Mouse (Mus musculus) right cerebral cortex, postnatal 14 days (tissue): ENCODE data around the gene Eif4e2.

Source experiments
- DNase-seq: peaks from one replicate; pipeline ENCODE4 v3.0.0; 2022

The Eif4e2 gene

DNA sequence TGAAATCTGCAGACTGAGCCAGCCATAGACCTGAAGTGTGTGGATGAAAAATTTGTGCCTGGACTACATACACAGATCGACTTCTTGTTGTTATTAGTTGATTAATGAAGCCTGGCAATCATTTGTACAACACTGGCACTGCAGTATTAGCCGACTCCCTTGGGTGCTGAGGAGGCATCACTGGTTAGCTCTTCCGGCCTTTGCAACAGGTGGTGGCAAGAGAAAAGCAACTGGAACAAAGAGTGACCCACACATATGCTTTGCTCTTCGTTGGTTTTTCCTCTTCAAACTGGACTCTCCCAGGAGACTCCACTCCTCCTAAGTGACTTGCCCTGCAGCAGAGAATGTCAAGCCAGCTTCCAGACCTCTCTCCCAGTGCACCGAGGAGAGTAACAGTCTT lies 9.9 kb upstream of the Eif4e2 start:
- DNase-seq, result no peak

DNA sequence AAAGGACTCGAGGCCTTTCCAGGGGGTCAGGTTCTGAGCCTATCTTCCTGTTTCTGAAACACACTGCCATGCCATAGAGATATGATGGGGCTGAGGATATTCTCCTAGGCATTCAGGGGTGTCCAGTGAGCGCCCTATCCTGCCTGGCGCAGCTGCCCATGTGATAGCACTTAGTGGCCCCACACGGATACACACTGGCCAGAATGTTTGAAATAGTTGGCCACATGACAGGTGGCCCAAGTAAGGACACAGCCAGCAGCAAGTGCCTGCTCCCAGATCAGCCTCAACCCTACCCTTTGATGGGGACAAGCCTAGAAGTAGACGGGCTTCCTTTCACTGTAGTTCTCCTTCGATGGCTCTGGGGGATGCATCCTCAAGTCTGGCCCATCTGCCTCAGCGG lies 9.2 kb upstream of the Eif4e2 start, which contains the start of gene Chrng:
Gene Chrng (plus strand): TSS at position 193 of the 400 bp plus-strand sequence.
- DNase-seq, result no peak

DNA sequence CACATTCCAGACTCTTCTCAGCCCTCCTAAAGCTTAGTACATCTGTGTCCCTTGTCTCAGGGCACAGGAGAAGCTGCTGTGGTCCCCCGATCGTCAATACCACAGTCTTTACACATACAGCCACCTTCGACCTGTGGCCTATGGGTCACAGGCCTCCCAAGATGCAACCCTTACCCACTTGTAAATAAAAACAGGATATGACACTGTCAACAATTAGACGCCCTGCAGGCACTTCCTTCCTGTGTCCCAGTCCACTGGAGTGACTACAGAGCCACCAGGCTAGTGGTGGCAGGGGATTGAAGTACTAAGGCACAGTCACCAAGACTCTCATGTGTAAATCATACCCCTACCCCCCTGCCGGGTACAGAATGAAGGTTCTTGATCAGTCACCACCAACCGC lies 8.7 kb upstream of the Eif4e2 start:
- DNase-seq, result no peak

DNA sequence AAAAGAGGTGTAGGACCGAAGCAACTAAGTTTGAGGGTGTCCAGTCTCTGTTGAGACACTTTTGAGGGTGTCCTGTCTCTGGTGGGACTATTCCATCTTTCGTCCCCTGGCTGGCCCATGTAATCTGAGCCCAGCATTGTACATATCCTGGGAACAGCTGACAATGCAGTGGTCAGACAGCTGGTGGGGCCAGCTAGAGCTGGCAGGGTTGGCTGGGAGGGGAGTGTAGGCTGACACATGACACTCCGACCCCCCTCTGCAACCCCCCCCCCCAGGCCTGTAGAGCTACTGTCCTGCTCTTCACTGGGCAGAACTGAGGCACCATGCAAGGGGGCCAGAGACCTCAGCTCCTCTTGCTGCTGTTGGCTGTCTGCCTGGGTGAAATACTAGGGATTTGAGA lies 8.2 kb upstream of the Eif4e2 start:
- no peak for DNase-seq

DNA sequence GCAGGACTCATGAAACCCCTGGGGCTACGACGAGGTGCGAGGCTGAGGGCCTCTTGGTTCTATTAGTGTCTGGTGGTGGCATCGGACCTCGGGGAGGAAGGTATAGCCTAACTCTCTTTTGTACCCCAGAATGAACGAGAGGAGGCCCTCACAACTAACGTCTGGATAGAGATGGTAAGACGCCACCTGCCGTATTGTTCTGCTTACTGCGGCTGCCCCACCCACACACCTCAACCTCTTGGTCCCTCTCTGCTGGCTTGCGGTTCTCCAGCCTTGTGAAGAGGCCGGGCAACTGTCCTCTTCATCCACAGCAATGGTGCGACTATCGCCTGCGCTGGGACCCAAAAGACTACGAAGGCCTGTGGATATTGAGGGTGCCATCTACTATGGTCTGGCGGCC lies 7.4 kb upstream of the Eif4e2 start:
- no peak for DNase-seq

DNA sequence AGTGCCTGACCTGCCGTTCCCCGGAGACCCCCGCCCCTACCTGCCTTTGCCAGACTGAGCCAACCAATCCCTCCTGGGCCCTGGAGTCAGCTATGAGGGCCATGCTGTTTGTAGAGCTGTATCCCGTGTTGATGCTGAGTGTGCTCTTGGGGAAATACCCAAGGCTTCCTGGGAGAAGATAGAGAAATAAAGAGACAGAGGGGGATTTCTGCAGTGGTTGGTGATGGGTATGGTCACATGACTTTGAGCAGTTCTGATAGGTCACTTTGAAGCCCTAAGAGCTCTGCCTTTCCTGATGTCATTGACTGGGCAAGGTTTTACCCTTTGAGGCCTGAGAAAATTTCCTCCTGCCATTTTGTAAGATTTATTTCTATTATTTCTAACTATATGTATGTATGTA lies 2.3 kb upstream of the Eif4e2 start:
- no peak for DNase-seq

DNA sequence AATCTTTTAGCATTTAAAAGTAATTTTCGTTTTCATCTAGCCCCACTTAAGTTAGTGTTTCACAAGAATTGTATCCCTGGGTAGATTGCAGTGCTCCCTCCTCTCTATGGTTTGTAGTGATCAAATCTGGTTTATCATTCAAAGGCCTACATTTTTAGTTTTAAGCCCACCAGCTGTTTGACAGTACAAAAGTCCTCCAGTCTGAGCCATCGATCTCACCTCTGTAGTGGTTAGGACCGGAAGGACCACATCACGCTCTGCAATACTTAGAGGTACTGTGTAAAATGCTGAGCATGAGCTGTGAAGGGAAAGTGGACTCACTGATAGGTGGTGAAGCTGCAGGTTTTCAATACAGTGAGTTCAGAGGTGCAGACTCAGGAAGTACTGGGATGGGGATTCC lies 1.0 kb downstream of the Eif4e2 start:
- no peak for DNase-seq

DNA sequence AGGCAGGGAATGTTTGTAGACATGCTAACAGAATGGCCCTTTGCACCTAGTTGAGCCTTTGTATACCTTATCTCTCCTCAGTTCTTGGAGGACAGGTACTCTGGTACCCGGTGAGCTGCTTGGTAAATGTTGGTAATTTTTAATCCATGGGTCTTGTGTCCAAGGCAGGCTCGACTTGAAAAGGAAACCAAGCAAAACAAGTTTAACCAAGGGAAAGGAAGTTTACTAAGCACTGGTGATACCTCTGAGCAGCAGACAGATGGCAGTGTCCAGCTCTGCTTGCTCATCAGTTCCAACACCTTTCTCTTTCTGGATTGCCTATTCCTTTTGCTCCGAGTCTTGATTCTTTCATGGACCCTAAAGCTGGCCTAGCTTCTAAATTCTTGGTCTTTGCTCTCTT lies 4.2 kb downstream of the Eif4e2 start:
- no peak for DNase-seq

DNA sequence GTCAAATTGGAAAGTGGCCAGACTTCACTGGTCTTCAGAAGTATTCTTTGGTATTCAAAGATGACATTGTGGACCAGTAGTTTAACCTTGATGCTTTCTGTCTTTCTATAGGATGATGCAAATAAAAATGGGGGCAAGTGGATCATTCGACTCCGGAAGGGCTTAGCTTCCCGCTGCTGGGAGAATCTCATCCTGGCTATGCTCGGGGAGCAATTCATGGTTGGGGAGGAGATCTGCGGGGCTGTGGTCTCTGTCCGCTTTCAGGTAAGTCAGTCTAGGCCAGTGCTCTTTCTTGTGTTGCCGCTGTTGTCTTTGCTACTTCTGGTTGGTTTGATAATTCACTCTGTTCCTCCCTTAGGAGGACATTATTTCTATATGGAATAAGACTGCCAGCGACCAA lies 12.0 kb downstream of the Eif4e2 start:
- no peak for DNase-seq

DNA sequence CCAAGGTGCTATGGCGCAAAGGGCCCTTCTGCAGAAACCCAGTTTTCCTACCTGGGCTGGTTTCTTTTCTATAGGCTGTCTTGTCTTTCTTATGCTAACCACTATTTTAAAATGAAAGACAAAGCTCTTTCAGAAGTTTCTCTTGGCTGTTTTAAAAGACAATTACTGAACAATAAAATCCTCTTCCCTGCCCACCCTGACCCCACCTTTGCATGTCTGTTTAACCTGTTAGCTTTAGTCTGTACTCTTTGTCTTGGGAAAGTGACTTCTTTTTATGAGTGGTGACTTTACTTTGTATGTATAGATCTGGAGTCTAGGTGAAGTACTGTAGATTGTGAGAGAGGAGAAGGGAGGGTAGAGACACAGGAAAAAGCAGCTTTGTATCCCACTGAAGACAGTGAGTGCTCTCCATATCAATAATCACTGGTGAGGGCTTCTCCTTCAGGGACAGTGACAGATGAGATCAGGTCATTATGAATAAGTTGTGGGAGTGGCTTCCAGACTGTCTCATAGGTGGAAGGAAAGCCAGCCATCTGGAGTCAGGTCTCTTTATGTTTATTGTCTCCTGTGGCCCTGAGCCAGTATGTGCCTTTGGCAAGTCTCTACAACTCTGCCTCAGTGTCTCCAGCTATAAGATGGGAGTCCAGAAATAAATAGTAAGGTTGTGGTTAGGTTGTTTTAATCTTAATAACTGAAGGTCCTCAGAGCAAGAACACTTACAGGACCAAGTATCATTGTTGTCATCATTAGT lies 12.9 kb downstream of the Eif4e2 start:
- no peak for DNase-seq

DNA sequence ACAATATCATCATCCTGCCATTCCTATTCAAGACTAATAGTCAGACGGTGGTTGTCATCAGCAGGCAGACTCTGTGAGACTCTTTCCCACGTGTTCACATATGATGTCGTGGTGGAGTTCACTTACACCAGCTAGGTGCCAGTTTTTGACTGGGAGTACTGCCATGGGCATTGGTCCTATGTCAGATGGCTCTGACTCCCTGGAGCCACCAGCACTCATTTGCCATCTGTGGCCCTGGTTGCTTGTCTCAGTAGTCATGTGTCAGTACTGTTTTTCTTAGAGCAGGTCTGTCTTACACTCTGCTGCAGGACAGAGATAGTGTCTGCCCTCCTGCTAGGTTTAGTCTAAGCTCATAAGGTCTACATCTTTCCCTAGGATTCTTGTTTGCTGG lies 13.4 kb downstream of the Eif4e2 start:
- DNase-seq, result no peak

DNA sequence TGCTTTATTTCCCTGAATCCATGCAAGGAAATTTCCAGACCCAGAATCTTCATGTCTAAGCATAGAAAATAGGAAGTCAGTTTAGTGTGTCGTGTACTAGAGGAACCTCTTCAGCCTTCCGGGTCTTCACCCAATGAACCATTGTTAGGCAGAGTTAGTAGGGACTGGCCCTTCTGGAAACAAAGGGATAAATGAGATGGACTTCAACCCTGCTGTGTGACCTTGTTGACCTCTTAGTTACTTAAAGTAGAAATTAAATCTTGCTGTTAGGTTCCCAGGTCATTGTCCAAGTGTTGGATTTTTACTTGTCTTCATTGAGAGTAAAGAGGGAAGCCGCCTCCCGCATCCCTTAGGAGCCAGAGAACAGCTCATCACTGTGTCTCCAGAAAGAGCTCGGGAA lies 16.9 kb downstream of the Eif4e2 start:
- no peak for DNase-seq

DNA sequence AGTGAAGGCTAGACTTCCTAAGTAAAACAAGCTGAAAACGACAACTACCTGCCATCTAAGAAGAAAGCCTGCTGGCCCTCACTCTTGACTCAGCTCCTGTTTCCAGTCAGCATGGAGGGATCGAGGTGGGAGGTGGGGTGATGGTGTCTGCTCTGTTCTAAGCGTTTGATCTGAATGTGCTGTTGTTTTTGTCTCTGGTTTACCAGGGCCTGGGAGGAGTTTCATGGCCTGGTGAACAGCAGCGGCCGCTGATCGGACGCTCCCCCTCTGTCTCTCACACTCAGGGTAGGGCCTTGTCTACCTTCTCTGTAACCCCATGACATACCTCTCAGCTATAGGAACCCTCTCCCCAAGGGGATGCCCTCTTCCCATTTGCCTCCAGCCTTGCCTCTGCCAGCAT lies 18.5 kb downstream of the Eif4e2 start:
- DNase-seq, result no peak

DNA sequence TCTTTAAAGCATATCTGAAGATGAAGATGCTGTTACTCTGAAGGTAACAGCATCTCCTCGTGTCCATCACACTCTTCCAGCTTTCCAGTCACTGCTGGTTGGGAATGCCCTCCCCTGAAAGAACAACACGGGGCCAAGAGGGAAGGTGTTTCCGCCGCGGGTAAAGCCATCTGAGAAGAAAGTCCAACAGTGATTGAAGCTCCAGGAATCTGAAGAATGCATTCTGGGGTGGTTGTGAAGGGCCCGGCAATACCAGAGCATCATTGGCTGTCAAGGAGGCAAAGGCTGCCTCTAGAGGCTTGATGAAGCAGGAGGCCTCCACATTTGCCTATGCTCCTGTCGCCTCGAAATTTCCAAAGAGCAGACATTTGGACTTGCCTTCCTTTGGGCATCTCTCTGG lies 25.3 kb downstream of the Eif4e2 start:
- DNase-seq, result no peak

DNA sequence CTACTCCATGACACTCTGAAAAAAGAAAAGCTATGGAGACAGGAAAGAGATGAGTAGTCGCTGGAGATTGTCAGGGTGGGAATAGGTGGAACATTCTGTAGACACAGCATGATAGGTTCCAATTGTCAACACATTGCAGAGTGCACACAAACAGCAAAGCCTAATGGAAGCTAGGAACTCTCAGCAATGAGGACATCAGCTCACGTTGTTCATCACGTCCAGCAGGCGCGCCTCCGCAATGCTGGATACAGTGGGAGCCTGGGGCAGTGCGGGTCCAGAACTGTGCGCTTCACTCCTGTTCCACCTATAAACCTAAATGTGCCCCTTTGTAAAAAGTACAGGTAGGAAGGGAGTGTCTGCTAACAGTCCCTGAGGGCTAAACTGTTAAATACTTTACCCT lies 29.3 kb downstream of the Eif4e2 start:
- DNase-seq, result no peak

DNA sequence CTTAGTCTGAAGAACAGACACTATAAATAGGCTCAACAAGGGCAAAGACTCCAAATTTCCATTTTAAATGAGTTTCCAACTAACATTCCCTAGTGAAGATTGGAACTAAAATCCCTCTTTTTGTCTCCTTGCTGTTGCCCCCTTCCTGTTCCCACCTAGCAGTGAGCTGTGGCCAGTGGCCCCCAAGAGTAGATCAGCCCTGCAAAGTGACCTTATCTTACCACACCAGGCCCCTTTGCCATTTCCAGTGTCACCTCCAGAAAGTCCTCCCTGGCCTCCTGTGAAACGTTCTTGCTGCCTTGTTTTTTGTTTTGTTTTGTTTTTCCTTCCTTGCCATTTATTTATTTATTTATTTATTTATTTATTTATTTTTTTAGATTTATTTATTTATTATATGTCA lies 31.7 kb downstream of the Eif4e2 start:
- DNase-seq, result no peak

DNA sequence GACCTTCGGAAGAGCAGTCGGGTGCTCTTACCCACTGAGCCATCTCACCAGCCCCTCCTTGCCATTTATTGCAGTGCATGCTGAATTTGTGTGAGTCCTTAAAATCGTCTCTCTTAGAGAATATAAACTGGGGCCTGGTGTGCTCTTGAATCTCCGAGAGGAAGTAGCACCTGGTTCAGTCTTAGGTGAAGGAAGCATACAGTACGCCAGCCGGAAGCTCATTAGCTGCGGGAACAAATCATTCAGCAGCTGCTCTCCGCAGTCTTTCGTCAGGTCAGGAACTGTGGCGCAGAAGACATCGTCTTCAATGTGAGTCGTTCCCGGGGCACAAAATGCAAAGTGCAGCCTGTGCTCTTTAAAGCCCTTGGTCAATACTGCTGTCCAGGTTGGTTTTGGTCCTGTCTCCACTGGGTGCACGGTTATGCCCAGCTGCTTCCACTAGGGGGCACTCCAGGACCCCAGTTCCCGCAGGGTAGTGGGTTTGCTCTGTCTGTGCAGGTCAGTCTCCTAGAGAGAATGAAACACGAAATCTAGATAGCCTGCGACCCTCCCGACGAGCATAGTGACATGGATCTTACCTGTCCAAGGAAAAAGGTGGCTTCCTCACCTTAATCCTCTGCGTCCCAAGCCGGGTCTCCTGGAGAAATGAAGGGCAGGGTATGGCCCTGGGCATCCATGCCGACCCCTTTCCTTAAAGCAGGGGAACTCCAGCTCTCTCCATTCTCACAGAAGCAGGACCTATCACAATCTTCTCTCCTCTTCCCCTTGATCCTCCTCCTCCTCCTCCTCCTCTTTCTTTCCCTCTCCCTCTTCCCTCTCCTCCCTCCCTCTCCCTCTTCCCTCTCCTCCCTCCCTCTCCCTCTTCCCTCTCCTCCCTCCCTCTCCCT lies 32.5 kb downstream of the Eif4e2 start:
- DNase-seq, result peak; percentile 75

DNA sequence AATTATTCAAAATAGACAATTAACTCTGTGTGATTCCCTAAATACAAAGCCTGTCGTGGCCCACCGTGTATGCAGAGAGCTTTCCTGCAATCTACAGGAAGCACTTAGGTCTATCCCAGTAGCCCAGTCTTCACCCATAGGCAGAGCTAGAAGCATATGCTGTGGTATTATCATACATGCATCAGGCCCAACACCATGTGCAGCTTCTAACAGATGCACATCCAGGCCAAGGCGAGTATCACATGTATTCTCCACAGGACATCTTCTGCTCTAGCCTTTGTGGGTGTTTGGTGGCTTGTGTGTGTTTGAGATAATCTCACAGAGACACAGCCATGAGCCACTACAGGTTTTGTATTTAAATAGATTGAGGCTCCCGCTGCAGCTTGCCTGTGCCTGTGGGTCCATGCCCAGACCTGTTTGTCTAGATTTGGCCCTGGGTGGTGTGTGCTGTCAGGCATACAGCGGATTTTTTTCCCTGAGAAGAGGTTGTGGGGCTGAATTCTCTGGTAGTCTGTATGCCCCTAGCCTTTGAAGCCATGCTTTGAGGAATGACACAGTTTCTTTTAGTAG lies 38.4 kb downstream of the Eif4e2 start:
- no peak for DNase-seq

DNA sequence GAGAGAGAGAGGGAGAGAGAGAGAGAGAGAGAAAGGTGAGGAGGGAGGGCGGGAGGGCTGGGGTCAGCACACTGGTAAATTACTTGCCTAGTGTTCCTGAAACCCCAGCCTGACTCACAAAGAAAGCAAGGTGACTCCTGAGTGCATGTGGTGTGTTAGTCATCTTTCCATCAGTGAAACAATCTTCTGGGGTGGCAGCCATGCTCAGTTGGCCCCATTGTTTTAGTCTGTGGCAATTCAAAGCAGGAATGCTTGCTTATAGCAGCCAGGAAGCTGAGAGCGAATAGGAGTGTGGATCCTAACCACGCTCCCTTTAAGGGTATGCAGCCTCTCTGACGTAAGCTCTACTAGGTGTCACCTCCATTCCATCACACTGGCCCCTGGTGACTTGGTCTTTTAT lies 41.5 kb downstream of the Eif4e2 start:
- no peak for DNase-seq

DNA sequence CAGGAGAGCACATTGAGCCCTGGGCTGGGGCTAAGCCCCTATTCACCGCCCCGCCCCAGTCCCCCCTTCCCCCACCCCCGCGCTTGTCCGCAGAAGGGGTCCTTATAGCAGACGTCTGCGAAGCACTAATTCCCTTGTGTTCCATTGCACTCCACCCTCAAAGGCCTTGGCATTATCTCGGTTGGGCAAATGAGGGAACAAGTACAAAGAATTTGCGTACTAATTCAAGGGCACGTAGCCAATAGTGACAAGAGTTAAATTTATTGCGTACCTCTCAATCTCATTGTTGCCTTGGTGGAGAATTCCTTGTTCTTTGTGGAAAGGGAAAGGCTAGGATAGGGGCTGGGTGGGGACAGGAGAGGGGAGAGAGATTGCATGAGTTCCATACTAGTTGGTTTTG lies 44.0 kb downstream of the Eif4e2 start:
- no peak for DNase-seq

DNA sequence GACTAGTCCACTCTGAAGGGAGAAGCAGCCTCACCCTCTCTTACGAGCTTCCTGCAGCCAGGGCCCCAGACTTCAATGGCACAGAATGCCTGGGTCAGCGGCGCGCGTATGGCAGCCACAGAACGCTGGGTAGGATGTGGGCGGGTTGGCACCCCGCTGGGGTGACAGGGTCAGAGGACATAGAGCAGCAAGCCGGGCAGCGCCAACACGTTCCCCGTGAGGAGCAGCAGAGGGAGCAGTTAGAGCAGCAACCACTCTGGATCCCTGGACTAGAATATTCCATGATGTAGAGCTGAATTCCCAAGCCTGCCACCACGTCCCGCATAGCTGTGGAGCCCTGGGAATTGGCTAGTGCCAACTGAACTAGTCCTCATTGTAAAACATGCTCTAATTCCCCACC lies 44.8 kb downstream of the Eif4e2 start:
- no peak for DNase-seq

DNA sequence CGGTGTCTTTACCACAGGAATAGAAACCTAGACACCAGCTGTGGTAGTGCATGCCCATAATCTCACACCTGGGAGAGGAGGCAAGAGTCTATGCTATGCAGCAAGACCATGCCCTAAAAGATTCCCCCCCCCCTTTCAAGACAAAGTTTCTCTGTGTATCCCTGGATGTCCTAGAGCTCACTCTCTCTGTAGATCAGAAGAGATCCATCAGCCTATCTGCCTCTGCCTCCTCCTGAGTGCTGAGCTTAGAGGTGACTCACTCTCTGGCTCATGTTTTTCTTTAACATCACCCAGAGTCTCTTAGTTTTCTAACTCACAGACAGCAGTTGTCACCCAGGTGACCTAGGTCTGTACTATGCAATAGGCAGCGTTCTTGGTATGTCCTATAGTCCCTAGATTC lies 45.6 kb downstream of the Eif4e2 start:
- DNase-seq, result no peak

DNA sequence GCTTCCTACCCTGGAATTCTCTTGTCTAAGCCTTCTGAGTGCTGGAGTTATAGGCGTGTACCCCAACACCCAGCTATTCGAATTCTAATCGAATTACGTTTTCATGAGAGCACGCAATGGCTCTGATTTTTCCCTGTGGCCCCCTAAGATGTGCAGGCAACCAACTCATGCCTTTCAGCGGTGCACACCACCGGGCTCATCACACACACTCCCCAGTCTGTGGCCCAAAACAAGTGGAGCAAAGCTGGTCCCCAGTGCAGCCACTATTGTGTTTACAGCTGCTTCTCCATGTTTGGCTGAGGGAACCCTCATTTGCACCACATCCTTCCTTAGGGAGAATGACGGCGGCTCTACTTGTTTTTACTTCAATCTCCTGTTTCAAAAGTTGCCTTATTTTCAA lies 49.5 kb downstream of the Eif4e2 start:
- no peak for DNase-seq

DNA sequence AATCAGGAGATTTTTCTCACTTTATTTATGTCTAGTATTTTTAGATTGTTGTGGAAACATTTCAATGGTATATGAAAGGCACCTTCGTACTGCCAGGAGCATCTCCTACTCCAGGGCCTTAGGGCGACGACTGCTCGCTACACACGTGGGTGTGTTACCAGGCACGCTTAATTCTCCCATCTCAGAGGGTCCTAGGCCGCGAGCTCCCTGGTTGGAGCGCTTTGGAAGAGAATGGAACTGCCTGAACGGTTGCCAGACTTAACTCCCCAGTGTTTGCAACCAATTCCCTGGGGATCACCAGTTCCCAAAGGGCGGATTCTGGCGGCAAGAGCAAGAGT lies 50.1 kb downstream of the Eif4e2 start:
- no peak for DNase-seq
